Mouse (Mus musculus) forebrain, postnatal 0 days (tissue): ENCODE results near the gene Card10. TPM values are rescaled to one million over a fixed set of nuclear protein-coding genes. Genes with fewer than 3 reads are reported as not detected.
A peak's percentile ranks its signal among the peaks of the same experiment; 100 is the strongest.

Source experiments
- ATAC-seq: fragments of 200-750 bp; cut with Nextera tagmentation; 2 replicates; pipeline ENCODE4 v1.8.0; 2017; ENCODE audit warnings: mild to moderate bottlenecking, moderate library complexity
- DNase-seq: peaks from one replicate; pipeline ENCODE4 v3.0.0-alpha.2; 2015
- H3K27ac ChIP-seq: fragments of 300-500 bp; sonication (generic); 2 replicates; pipeline ENCODE4 v1.5.1; 2014; ENCODE audit warnings: low read depth, mild to moderate bottlenecking, antibody characterized with exemption, low read length, moderate library complexity, mixed read lengths
- H3K27me3 ChIP-seq: fragments of 300-500 bp; sonication (generic); 2 replicates; pipeline ENCODE4 v1.6.1; 2014; ENCODE audit warnings: mild to moderate bottlenecking, low read length, mixed read lengths; ENCODE audit not compliant: insufficient read depth
- H3K36me3 ChIP-seq: fragments of 300-500 bp; sonication (generic); 2 replicates; pipeline ENCODE4 v1.6.1; 2014; ENCODE audit warnings: mild to moderate bottlenecking, moderate library complexity; ENCODE audit not compliant: insufficient read depth
- H3K4me1 ChIP-seq: fragments of 300-500 bp; sonication (generic); 2 replicates; pipeline ENCODE4 v1.6.1; 2014; ENCODE audit warnings: antibody characterized with exemption; ENCODE audit not compliant: insufficient read depth
- H3K4me2 ChIP-seq: fragments of 300-500 bp; sonication (generic); 2 replicates; pipeline ENCODE4 v1.6.1; 2014; ENCODE audit warnings: low read depth, mild to moderate bottlenecking, moderate library complexity
- H3K4me3 ChIP-seq: fragments of 300-500 bp; sonication (generic); 2 replicates; pipeline ENCODE4 v1.5.1; 2014; ENCODE audit warnings: low read depth, low read length, mixed read lengths
- H3K9ac ChIP-seq: fragments of 300-500 bp; sonication (generic); 2 replicates; pipeline ENCODE4 v1.6.1; 2014; ENCODE audit warnings: mild to moderate bottlenecking
- H3K9me3 ChIP-seq: fragments of 300-500 bp; sonication (generic); 2 replicates; pipeline ENCODE4 v1.6.1; 2016; ENCODE audit warnings: low read length
- CTCF ChIP-seq: sonication (generic); IDR thresholded peaks from 2 replicates; pipeline ENCODE4 v1.5.1; 2016; ENCODE audit warnings: antibody characterized with exemption, control low read depth, low read depth
- WGBS: fragments of 180-500 bp; shearing (Covaris S2); extraction: QIAGEN DNeasy Blood & Tissue Kit; methylation state at CpG from one replicate; pipeline ENCODE4 v1.1.7; 2014; 5-methylcytosine and 5-hydroxymethylcytosine counted together
- polyA plus RNA-seq: library from polyadenylated mRNA; unstranded; fragments of >200 nt; fragmentation: Nextera tagmentation; extraction: Ambion mirVana; gene quantifications from 2 replicates; pipeline ENCODE4 v1.2.1, GENCODE M21; 2015
- total RNA-seq: library from RNA; depleted of rRNA; stranded (reverse); fragments of >200 nt; gene quantifications from 2 replicates; pipeline ENCODE4 v1.2.3, GENCODE M21; 2014

Gene Card10
- total and polyA plus RNA-seq, 2 experiments from 2014 or later: 0.57 to 1.7 TPM

DNA sequence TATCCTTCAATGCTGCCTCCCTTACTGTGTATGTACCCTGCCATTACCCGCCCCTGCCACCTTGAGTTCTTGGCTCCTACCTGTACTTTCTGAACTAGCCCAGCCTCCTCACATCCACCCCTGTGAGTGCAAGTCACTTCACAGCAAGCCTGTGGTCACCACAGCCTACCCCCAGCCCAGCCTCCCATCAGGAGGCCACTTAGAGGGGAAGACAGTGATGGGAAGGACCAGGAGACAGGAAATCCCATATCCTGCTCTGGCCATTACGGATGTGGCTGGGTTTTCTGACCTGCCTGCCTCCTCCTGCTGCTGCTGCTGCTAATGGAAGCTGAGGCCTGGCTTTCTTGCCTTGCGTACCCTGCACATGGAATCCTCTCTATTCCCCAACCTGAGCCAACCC lies 14.8 kb downstream of the Card10 start:
- ATAC-seq: no peak
- H3K4me1 ChIP-seq: no peaks in the 10 kb centered on the region
- no peaks in the 10 kb centered on the region for H3K9me3 ChIP-seq
- WGBS: 85% methylated on average over 3 of the region's 3 CpGs
- DNase-seq: no peak
- H3K4me2 ChIP-seq: no peak overlapping the region
- no peak for TF ChIP-seq CTCF
- no peak overlapping the region for H3K9ac ChIP-seq
- H3K4me3 ChIP-seq: no peak overlapping the region
- H3K36me3 ChIP-seq: no peaks in the 10 kb centered on the region
- H3K27me3 ChIP-seq: no peaks in the 10 kb centered on the region
- H3K27ac ChIP-seq: no peak overlapping the region

- H3K27me3 ChIP-seq: no peaks in the 10 kb centered on the region
- DNase-seq: no peak
- no peak for ATAC-seq
- H3K9ac ChIP-seq: no peak overlapping the region
- no peak overlapping the region for H3K27ac ChIP-seq
- H3K36me3 ChIP-seq: no peaks in the 10 kb centered on the region
- no peak overlapping the region for H3K4me2 ChIP-seq
- no peak overlapping the region for H3K4me3 ChIP-seq
- 75% methylated on average over 9 of the region's 9 CpGs for WGBS
- no peak for TF ChIP-seq CTCF
- H3K4me1 ChIP-seq: no peaks in the 10 kb centered on the region
- no peaks in the 10 kb centered on the region for H3K9me3 ChIP-seq
Measured at GRCm38 (mm10) chr15:78787287-78787856, 15.5 kb downstream of the Card10 start.

DNA sequence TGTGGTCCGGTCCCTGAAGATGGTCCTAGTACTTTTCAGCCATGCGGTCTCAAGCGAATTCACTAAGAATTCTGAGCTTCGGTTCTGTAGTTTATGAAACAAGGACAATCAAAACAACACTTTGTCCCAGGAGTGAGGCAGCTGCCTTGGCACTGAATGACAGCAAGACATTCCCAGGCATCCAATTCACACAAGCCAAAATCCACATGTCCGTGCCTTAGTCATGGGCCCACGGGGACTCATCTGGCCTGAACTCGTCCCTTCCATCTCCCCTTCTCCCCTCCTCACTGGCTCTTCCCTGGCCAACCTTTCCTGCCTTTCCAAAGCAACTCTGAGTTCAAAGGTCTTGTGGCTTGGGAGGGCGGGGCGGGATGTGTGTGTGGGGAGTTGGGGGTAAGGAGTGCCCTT lies 16.4 kb downstream of the Card10 start:
- Histone ChIP-seq H3K4me3 (no peak overlapping the region), H3K27me3 (no peaks in the 10 kb centered on the region), H3K4me2 (no peak overlapping the region), H3K4me1 (no peaks in the 10 kb centered on the region), H3K9me3 (no peaks in the 10 kb centered on the region), H3K9ac (no peak overlapping the region), H3K36me3 (no peaks in the 10 kb centered on the region), H3K27ac (peak overlapping the region; percentile 15; the same call in 1 of the 2 replicates)
- no peak for TF ChIP-seq CTCF
- WGBS: 73% methylated on average over 9 of the region's 9 CpGs
- no peak for ATAC-seq
- DNase-seq: no peak

DNA sequence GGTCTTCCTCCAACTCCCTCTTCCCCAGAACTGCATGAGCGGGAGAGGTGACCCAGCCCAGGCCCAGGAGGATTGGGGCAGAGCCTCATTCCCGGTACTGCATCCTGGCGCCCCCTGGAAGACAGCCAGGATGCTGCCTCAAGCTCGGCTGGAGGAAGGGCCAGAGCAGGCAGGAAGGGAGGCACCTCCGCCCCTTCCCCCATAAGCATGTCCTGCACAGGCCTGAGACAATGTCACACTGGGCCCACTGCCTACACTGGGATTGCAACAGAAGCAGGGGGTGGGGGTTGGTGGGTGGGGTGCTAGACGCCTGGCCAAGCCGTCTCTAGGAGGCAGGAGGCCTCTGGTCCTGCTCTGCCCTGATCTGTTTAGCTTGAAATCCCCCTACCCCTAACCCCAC lies 16.9 kb downstream of the Card10 start:
- Histone ChIP-seq H3K4me3 (no peak overlapping the region), H3K4me1 (no peaks in the 10 kb centered on the region), H3K9me3 (no peaks in the 10 kb centered on the region), H3K27me3 (no peaks in the 10 kb centered on the region), H3K27ac (0 out of 2 replicates have a peak overlapping the region, but pooled peaks have one; percentile 15), H3K9ac (no peak overlapping the region), H3K4me2 (no peak overlapping the region), H3K36me3 (no peaks in the 10 kb centered on the region)
- ATAC-seq (0 out of 2 replicates have a peak, but pooled peaks have one; percentile 12), DNase-seq (no peak)
- TF ChIP-seq CTCF: no peak
- 16% methylated on average over 7 of the region's 7 CpGs for WGBS

DNA sequence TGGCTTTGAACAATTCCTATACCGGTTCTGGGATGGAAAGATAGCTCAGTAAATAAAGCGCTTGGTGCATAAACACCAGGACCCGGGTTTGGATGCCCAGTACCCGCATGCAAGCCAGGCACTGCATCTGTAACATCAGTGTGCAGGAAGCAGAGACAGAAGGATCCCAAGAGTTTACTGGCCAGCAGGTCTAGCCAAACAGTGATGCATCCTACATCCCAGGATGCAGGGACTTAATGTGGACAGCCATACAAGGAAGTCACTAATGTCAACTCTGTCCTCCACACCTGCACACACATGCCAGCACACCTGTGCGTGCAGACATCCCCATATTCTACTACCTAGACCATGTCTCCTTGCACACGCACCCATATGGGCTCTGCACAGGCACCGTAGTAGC lies 17.6 kb downstream of the Card10 start:
- no peak overlapping the region for H3K9ac ChIP-seq
- DNase-seq (no peak), ATAC-seq (no peak)
- H3K27ac ChIP-seq: no peak overlapping the region
- H3K4me1 ChIP-seq: no peaks in the 10 kb centered on the region
- WGBS: 95% methylated on average over 7 of the region's 7 CpGs
- no peaks in the 10 kb centered on the region for H3K36me3 ChIP-seq
- H3K9me3 ChIP-seq: no peaks in the 10 kb centered on the region
- no peak for TF ChIP-seq CTCF
- no peak overlapping the region for H3K4me2 ChIP-seq
- no peak overlapping the region for H3K4me3 ChIP-seq
- H3K27me3 ChIP-seq: no peaks in the 10 kb centered on the region

DNA sequence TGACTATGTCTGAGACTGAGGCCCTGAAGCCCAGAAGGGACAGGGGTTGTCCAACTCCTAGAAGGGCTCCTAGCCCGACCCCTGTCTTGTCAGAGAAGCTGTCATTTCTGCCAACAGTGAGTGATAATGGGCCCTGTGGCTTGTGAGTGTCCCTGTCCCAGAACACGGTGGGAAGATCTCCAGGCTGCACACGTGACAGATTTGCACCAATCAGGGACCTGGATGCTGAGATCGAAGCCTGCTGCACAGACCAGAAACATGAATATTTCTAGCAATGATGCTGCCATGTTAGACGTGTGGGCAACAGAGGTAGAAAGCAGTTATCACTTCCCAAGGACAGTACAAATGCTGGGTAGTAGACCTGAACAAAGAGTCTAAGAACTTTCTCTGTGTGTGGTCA lies 18.3 kb downstream of the Card10 start:
- Histone ChIP-seq H3K4me1 (no peaks in the 10 kb centered on the region), H3K9ac (no peak overlapping the region), H3K27me3 (no peaks in the 10 kb centered on the region), H3K36me3 (no peaks in the 10 kb centered on the region), H3K9me3 (no peaks in the 10 kb centered on the region), H3K27ac (no peak overlapping the region), H3K4me3 (no peak overlapping the region), H3K4me2 (no peak overlapping the region)
- 58% methylated on average over 5 of the region's 5 CpGs for WGBS
- no peak for ATAC-seq
- no peak for DNase-seq
- TF ChIP-seq CTCF: no peak

DNA sequence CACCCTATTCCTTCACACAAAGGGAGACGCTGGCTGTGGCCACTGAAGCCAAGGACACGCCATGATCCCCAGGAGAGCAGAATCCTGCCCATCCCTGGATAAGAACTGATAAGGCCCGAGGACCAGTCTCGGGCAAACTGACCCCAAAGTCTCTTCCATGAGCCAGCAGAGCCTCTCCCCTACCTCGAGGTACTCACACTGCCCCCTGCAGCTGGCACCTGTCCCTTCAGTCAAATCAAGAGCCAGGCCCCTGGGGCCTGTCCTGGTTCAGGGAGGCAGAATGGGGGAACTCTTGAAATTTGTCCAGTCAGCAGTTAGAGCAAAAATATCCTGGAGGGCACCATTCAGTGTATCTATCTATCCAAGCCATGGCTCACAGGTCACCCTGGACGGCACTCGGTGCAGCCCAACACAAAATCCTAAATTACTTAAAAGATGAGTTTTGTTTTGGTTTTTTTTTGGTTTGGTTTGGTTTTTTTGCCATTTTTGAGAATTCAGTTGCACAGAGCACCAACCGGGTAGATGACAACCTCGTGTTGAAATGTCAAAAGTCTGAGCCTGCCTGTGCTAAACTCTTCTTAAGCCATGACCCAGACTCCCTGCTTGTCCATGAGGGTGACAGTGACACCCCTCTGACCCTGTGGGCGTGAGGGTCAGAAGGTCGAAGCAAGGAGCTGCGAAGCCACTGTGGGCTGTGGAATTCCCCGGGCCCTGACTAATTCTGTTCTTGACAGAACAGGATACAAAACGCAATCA lies 20.3 kb downstream of the Card10 start:
- Histone ChIP-seq H3K4me3 (no peak overlapping the region), H3K9me3 (no peaks in the 10 kb centered on the region), H3K27ac (no peak overlapping the region), H3K4me1 (no peaks in the 10 kb centered on the region), H3K4me2 (no peak overlapping the region), H3K36me3 (no peaks in the 10 kb centered on the region), H3K27me3 (no peaks in the 10 kb centered on the region), H3K9ac (no peak overlapping the region)
- no peak for TF ChIP-seq CTCF
- ATAC-seq (no peak), DNase-seq (no peak)
- WGBS: 71% methylated on average over 14 of the region's 14 CpGs
